Mouse (Mus musculus) myocyte (in vitro differentiated cells): ENCODE measurements at regions not wholly inside any gene's neighbourhood (a gene's known extent, or its start where the extent isn't known, plus 50 kb on each side); places are given as distances from the start of the nearest gene placed in this dataset.

ENCODE experiments used
- CEBPB ChIP-seq: IDR thresholded peaks from 2 replicates; pipeline ENCODE4 v1.6.1; 2011; ENCODE audit warnings: mild to moderate bottlenecking, moderate library complexity; ENCODE audit not compliant: poor library complexity, insufficient read depth, severe bottlenecking
- E2F4 ChIP-seq: IDR thresholded peaks from one replicate; pipeline ENCODE4 v1.6.1; 2011; ENCODE audit warnings: mild to moderate bottlenecking, control low read depth, moderate library complexity; ENCODE audit not compliant: insufficient read depth
- POLR2A ChIP-seq: IDR thresholded peaks from one replicate; pipeline ENCODE4 v1.6.1; 2011; ENCODE audit warnings: low read depth, mild to moderate bottlenecking, control low read depth, moderate library complexity; ENCODE audit not compliant: insufficient read length
- POLR2AphosphoS2 ChIP-seq: IDR thresholded peaks from one replicate; pipeline ENCODE4 v1.6.1; 2011; ENCODE audit warnings: low read depth, control low read depth; ENCODE audit not compliant: insufficient read length
- TCF12 ChIP-seq: IDR thresholded peaks from one replicate; pipeline ENCODE4 v1.6.1; 2011; ENCODE audit warnings: mild to moderate bottlenecking, control low read depth; ENCODE audit not compliant: poor library complexity, insufficient read depth, severe bottlenecking

- TF ChIP-seq POLR2AphosphoS2 (no peak), E2F4 (no peak), POLR2A (no peak), TCF12 (no peak), CEBPB (no peak)
Measured at GRCm38 (mm10) chr5:114512756-114513155, 55.1 kb upstream of the Fam222a start.
